Mouse (Mus musculus) thymus, postnatal 0 days (tissue): ENCODE data around the gene Gnai3. TPM values are rescaled to one million over a fixed set of nuclear protein-coding genes. Genes with fewer than 3 reads are reported as not detected.

ENCODE experiments used
- DNase-seq: peaks from one replicate; pipeline ENCODE4 v3.0.0-alpha.2; 2015; ENCODE audit warnings: low spot score
- polyA plus RNA-seq: library from polyadenylated mRNA; unstranded; fragments of >200 nt; fragmentation: Nextera tagmentation; extraction: Ambion mirVana; gene quantifications from 2 replicates; pipeline ENCODE4 v1.2.1, GENCODE M21; 2015

The Gnai3 gene
- polyA plus RNA-seq: 164 and 168 TPM in 2 replicates

- DNase-seq: peak; percentile 95
Measured at GRCm38 (mm10) chr3:108145534-108146445, at the start of gene Gnai3. Gnai3 (minus strand) TSS chr3:108146146.

GRCm38 (mm10) chr3:108195287-108195686, 49.3 kb upstream of the Gnai3 start:
- DNase-seq: no peak

GRCm38 (mm10) chr3:108193686-108194085, 47.7 kb upstream of the Gnai3 start:
- no peak for DNase-seq

- no peak for DNase-seq
Measured at GRCm38 (mm10) chr3:108189897-108190296, 44.0 kb upstream of the Gnai3 start.

- DNase-seq: no peak
Measured at GRCm38 (mm10) chr3:108188716-108189490, 43.0 kb upstream of the Gnai3 start.

- DNase-seq: no peak
Measured at GRCm38 (mm10) chr3:108187111-108187795, 41.3 kb upstream of the Gnai3 start.

GRCm38 (mm10) chr3:108186098-108187047, 40.4 kb upstream of the Gnai3 start, which contains the start of gene Amigo1:
Amigo1 (plus strand) TSS chr3:108186335.
- DNase-seq: peak; percentile 65

- no peak for DNase-seq
Measured at GRCm38 (mm10) chr3:108185460-108186097, 39.6 kb upstream of the Gnai3 start.

- no peak for DNase-seq
Measured at GRCm38 (mm10) chr3:108184742-108185141, 38.8 kb upstream of the Gnai3 start.

GRCm38 (mm10) chr3:108180514-108180913, 34.6 kb upstream of the Gnai3 start:
- DNase-seq: no peak

- no peak for DNase-seq
Measured at GRCm38 (mm10) chr3:108178756-108179715, 33.1 kb upstream of the Gnai3 start.

- DNase-seq: no peak
Measured at GRCm38 (mm10) chr3:108174672-108175531, 29.0 kb upstream of the Gnai3 start.

- DNase-seq: no peak
Measured at GRCm38 (mm10) chr3:108169199-108169598, 23.3 kb upstream of the Gnai3 start.

- DNase-seq: no peak
Measured at GRCm38 (mm10) chr3:108167499-108167898, 21.6 kb upstream of the Gnai3 start.

GRCm38 (mm10) chr3:108166486-108167211, 20.7 kb upstream of the Gnai3 start:
- peak; percentile 70 for DNase-seq

GRCm38 (mm10) chr3:108165532-108166315, 19.8 kb upstream of the Gnai3 start:
- no peak for DNase-seq
